9 mouse cellular contexts compared by ENCODE assay signal in the genomic region with DNA sequence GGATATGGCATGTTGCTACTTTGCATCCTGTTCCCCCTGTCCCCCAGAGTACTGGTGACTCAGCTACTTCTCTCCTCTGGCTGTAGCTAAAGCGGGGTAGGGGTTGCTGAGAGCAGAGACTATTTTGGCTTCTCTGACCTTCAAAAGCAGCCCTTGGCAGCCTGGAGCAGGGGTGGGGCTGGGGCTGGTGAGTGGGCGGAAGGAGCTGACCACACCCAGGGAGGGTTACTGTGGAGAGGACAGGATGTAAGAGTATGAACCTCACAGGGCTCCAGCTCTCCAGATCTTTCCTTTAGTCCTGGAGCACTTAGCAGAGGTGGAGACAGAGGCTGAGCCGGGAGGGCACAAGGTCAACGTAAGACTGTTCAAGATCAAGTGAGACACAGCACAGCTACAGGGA. TPM values are rescaled to one million over a fixed set of nuclear protein-coding genes. Genes with fewer than 3 reads are reported as not detected.
DNase-seq lines count a peak whose midpoint lies in the region; ATAC-seq lines count a peak whose summit lies in the region.
"Had no signal": no experiment of that assay in that cellular context is flagged by ENCODE, and none has a peak within 500 bp of the region (broad histone marks: within the 10 kb centered on the region; RNA-seq: fewer than 3 reads in every experiment).

No protein-coding gene starts in this region.

- 0 out of 2 replicates have a peak overlapping the region, but pooled peaks have one; percentile 50 for H3K4me3 ChIP-seq in forebrain, embryonic 12.5 days (replicated peaks)
- H3K4me3 ChIP-seq in hindbrain, embryonic 11.5 days (ENCODE audit: low read depth, low read length): peak overlapping the region; percentile 35; the same call in 1 of the 2 replicates
- H3K4me3 ChIP-seq in lung, embryonic 15.5 days: 0 out of 2 replicates have a peak overlapping the region, but pooled peaks have one; percentile 49
- peak overlapping the region; percentile 50 for H3K4me3 ChIP-seq in stomach, embryonic 16.5 days (replicated peaks; ENCODE audit: low read length)
- H3K4me3 ChIP-seq: liver, embryonic 15.5 days had no signal

- H3K27me3 ChIP-seq in forebrain, embryonic 12.5 days: peaks cover 10% of the 10 kb centered on the region; the same call in 1 of the 2 replicates
- H3K27me3 ChIP-seq in hindbrain, embryonic 11.5 days (ENCODE audit: control insufficient read depth, insufficient read depth, low read length): 0 out of 2 replicates have a peak, but pooled peaks cover 2% of the 10 kb centered on the region
- peaks cover 62% of the 10 kb centered on the region for H3K27me3 ChIP-seq in lung, embryonic 15.5 days
- H3K27me3 ChIP-seq in stomach, embryonic 16.5 days (ENCODE audit: control insufficient read depth, insufficient read depth, low read length): peaks cover 14% of the 10 kb centered on the region

- peak overlapping the region; percentile 63 for H3K9ac ChIP-seq in forebrain, embryonic 12.5 days
- H3K9ac ChIP-seq in hindbrain, embryonic 11.5 days (ENCODE audit: low read depth, low read length): no peak overlapping the region; the same call in 1 of the 2 replicates
- H3K9ac ChIP-seq in lung, embryonic 15.5 days: 0 out of 2 replicates have a peak overlapping the region, but pooled peaks have one; percentile 18
- peak overlapping the region; percentile 59 for H3K9ac ChIP-seq in stomach, embryonic 16.5 days (ENCODE audit: low read length)
- H3K9ac ChIP-seq: liver, embryonic 15.5 days had no signal

- H3K36me3 ChIP-seq in forebrain, embryonic 12.5 days (replicated peaks): peaks cover 8% of the 10 kb centered on the region
- H3K36me3 ChIP-seq in hindbrain, embryonic 11.5 days (ENCODE audit: control insufficient read depth, insufficient read depth, low read length): no peaks in the 10 kb centered on the region
- H3K36me3 ChIP-seq in lung, embryonic 15.5 days: no peaks in the 10 kb centered on the region
- H3K36me3 ChIP-seq in stomach, embryonic 16.5 days (ENCODE audit: control insufficient read depth, insufficient read depth, low read length): no peaks in the 10 kb centered on the region
- H3K36me3 ChIP-seq: liver, embryonic 15.5 days had no signal

- no peaks in the 10 kb centered on the region for H3K9me3 ChIP-seq in forebrain, embryonic 12.5 days
- H3K9me3 ChIP-seq in hindbrain, embryonic 11.5 days (ENCODE audit: control insufficient read depth, low read length): no peaks in the 10 kb centered on the region
- no peaks in the 10 kb centered on the region for H3K9me3 ChIP-seq in lung, embryonic 15.5 days
- H3K9me3 ChIP-seq in stomach, embryonic 16.5 days (replicated peaks; ENCODE audit: control insufficient read depth, low read length): no peaks in the 10 kb centered on the region
- H3K9me3 ChIP-seq: liver, embryonic 15.5 days had no signal

- no peak for ATAC-seq in forebrain, embryonic 12.5 days (ENCODE audit: low FRiP score)
- no peak for ATAC-seq in hindbrain, embryonic 11.5 days (ENCODE audit: low FRiP score)
- no peak for ATAC-seq in lung, embryonic 15.5 days (ENCODE audit: borderline replicate concordance, extremely low read depth, low FRiP score, low TSS enrichment)
- peak; percentile 9; the same call in 1 of the 2 replicates for ATAC-seq in stomach, embryonic 16.5 days (ENCODE audit: insufficient read depth, low FRiP score)

- 47% methylated on average over 4 of the region's 4 CpGs for WGBS in forebrain, embryonic 12.5 days
- 19% methylated on average over 4 of the region's 4 CpGs for WGBS in hindbrain, embryonic 11.5 days
- 16% methylated on average over 4 of the region's 4 CpGs for WGBS in lung, embryonic 15.5 days
- WGBS in stomach, embryonic 16.5 days: 26% methylated on average over 4 of the region's 4 CpGs

- peak overlapping the region; percentile 69 for H3K4me2 ChIP-seq in forebrain, embryonic 12.5 days
- peak overlapping the region; percentile 68 for H3K4me2 ChIP-seq in hindbrain, embryonic 11.5 days (replicated peaks; ENCODE audit: low read depth, low read length)
- peak overlapping the region; percentile 82 for H3K4me2 ChIP-seq in lung, embryonic 15.5 days
- H3K4me2 ChIP-seq in stomach, embryonic 16.5 days (ENCODE audit: low read depth, low read length): peak overlapping the region; percentile 52
- H3K4me2 ChIP-seq: liver, embryonic 15.5 days had no signal

- DNase-seq in gastrocnemius, adult 18-20 months (ENCODE audit: low spot score): peak; percentile 54
- DNase-seq in gastrocnemius, postnatal 4 days (ENCODE audit: low spot score in 2 of 2): no peak
- peak; percentile 45 for DNase-seq in adipocyte (ENCODE audit: low spot score)
- DNase-seq in hindbrain, embryonic 11.5 days (ENCODE audit: low spot score): no peak
- no peak for DNase-seq in layer of hippocampus, postnatal 25 days (ENCODE audit: extremely low spot score in 1 of 2, low spot score in 1 of 2)

- H3K27ac ChIP-seq in forebrain, embryonic 12.5 days: peak overlapping the region; percentile 85
- peak overlapping the region; percentile 86 for H3K27ac ChIP-seq in hindbrain, embryonic 11.5 days (ENCODE audit: low read depth, low read length)
- no peak overlapping the region for H3K27ac ChIP-seq in lung, embryonic 15.5 days
- H3K27ac ChIP-seq in stomach, embryonic 16.5 days (ENCODE audit: low read length): peak overlapping the region; percentile 42
- H3K27ac ChIP-seq: liver, embryonic 15.5 days had no signal

- H3K4me1 ChIP-seq in forebrain, embryonic 12.5 days: peaks cover 67% of the 10 kb centered on the region
- H3K4me1 ChIP-seq in hindbrain, embryonic 11.5 days (replicated peaks; ENCODE audit: control insufficient read depth, insufficient read depth, low read length): peaks cover 20% of the 10 kb centered on the region
- H3K4me1 ChIP-seq in lung, embryonic 15.5 days: peaks cover 47% of the 10 kb centered on the region
- peaks cover 38% of the 10 kb centered on the region for H3K4me1 ChIP-seq in stomach, embryonic 16.5 days (ENCODE audit: control insufficient read depth, insufficient read depth, low read length)

RNA-seq across cellular contexts. Expression of a gene that starts 4.8 kb away (rescaled TPM):
- total RNA-seq in gastrocnemius, adult 18-20 months (2021): 10 to 100 TPM in 1 of 2 experiments, 1 to 10 TPM in 1; 4.7 to 13.4 TPM
- 10 to 100 TPM; 17.5 to 17.7 TPM for total RNA-seq in gastrocnemius, postnatal 4 days (2021)
- polyA plus RNA-seq in forebrain, embryonic 12.5 days (2016; fragmentation: Nextera tagmentation; extraction: Ambion mirVana): 9.3 and 12.7 TPM in 2 replicates
- 14.9 and 20.8 TPM in 2 replicates for polyA plus RNA-seq in hindbrain, embryonic 11.5 days (2014; fragmentation: Nextera tagmentation; extraction: Ambion mirVana)
- 3.5 TPM in 2 replicates for polyA plus RNA-seq in lung, embryonic 15.5 days (2015; fragmentation: Nextera tagmentation; extraction: Ambion mirVana)
- 3.2 and 3.5 TPM in 2 replicates for polyA plus RNA-seq in stomach, embryonic 16.5 days (2015; fragmentation: Nextera tagmentation; extraction: Ambion mirVana)
- 100 to 1,000 TPM; 513 to 580 TPM for total RNA-seq in layer of hippocampus, postnatal 25 days (2021)

RNA-seq across cellular contexts. Expression of a gene that starts 23.0 kb away (rescaled TPM):
- 10 to 100 TPM; 17.3 to 22.7 TPM for total RNA-seq in gastrocnemius, adult 18-20 months (2021)
- total RNA-seq in gastrocnemius, postnatal 4 days (2021): 10 to 100 TPM; 46.4 to 58.2 TPM
- 216 and 229 TPM in 2 replicates for polyA plus RNA-seq in forebrain, embryonic 12.5 days (2016; fragmentation: Nextera tagmentation; extraction: Ambion mirVana)
- polyA plus RNA-seq in hindbrain, embryonic 11.5 days (2014; fragmentation: Nextera tagmentation; extraction: Ambion mirVana): 132 and 164 TPM in 2 replicates
- 61.6 and 66.8 TPM in 2 replicates for polyA plus RNA-seq in lung, embryonic 15.5 days (2015; fragmentation: Nextera tagmentation; extraction: Ambion mirVana)
- 50.0 and 55.5 TPM in 2 replicates for polyA plus RNA-seq in stomach, embryonic 16.5 days (2015; fragmentation: Nextera tagmentation; extraction: Ambion mirVana)
- 100 to 1,000 TPM; 130 to 154 TPM for total RNA-seq in layer of hippocampus, postnatal 25 days (2021)

Comparison
In these comparisons a context has a peak if more than half of its experiments do, and no peak if none do; other contexts are left out.
1. DNase-seq: peak in gastrocnemius, adult 18-20 months (single experiment) and adipocyte (single experiment); none in gastrocnemius, postnatal 4 days (0 of 2), hindbrain, embryonic 11.5 days (single experiment) and layer of hippocampus, postnatal 25 days (0 of 2).
2. Peak in every context shown above with its lines, with median percentiles within 50 percentile points of each other: H3K4me2 ChIP-seq and H3K4me3 ChIP-seq.